Mouse (Mus musculus) kidney, postnatal 0 days (tissue): ENCODE data around the gene Ptgdr2. TPM values are rescaled to one million over a fixed set of nuclear protein-coding genes. Genes with fewer than 3 reads are reported as not detected.
A peak's percentile ranks its signal among the peaks of the same experiment; 100 is the strongest.

Source experiments
- ATAC-seq: fragments of 200-750 bp; cut with Nextera tagmentation; replicated peaks from 2 replicates; pipeline ENCODE4 v1.8.0; 2017; ENCODE audit warnings: low read depth, moderate number of reproducible peaks, moderate TSS enrichment, moderate library complexity; ENCODE audit not compliant: low FRiP score
- DNase-seq: peaks from one replicate; pipeline ENCODE4 v3.0.0-alpha.2; 2016; ENCODE audit warnings: low spot score
- H3K27ac ChIP-seq: fragments of 300-500 bp; sonication (generic); 2 replicates; pipeline ENCODE4 v1.5.1; 2014; ENCODE audit warnings: mild to moderate bottlenecking
- H3K27me3 ChIP-seq: fragments of 300-500 bp; sonication (generic); 2 replicates; pipeline ENCODE4 v1.6.1; 2014; ENCODE audit warnings: low read length, mixed read lengths; ENCODE audit not compliant: insufficient read depth
- H3K36me3 ChIP-seq: fragments of 300-500 bp; sonication (generic); 2 replicates; pipeline ENCODE4 v1.6.1; 2014; ENCODE audit warnings: low read length, mixed read lengths; ENCODE audit not compliant: insufficient read depth
- H3K4me1 ChIP-seq: fragments of 300-500 bp; sonication (generic); replicated peaks from 2 replicates; pipeline ENCODE4 v1.6.1; 2014; ENCODE audit warnings: antibody characterized with exemption, low read length, mixed read lengths; ENCODE audit not compliant: insufficient read depth
- H3K4me2 ChIP-seq: fragments of 300-500 bp; sonication (generic); 2 replicates; pipeline ENCODE4 v1.6.1; 2014; ENCODE audit warnings: mild to moderate bottlenecking, low read length, moderate library complexity, mixed read lengths
- H3K4me3 ChIP-seq: fragments of 300-500 bp; sonication (generic); replicated peaks from 2 replicates; pipeline ENCODE4 v1.5.1; 2014; ENCODE audit warnings: low read depth, low read length
- H3K9ac ChIP-seq: fragments of 300-500 bp; sonication (generic); 2 replicates; pipeline ENCODE4 v1.6.1; 2014; ENCODE audit warnings: low read depth, low read length
- H3K9me3 ChIP-seq: fragments of 300-500 bp; sonication (generic); replicated peaks from 2 replicates; pipeline ENCODE4 v1.6.1; 2016; ENCODE audit warnings: low read length, inconsistent platforms, mixed read lengths
- CTCF ChIP-seq: IDR thresholded peaks from 2 replicates; pipeline ENCODE4 v1.5.1; 2016; ENCODE audit warnings: antibody characterized with exemption, low read depth, mild to moderate bottlenecking, moderate library complexity
- WGBS: fragments of 180-500 bp; shearing (Covaris S2); extraction: QIAGEN DNeasy Blood & Tissue Kit; methylation state at CpG from one replicate; pipeline ENCODE4 v1.1.7; 2014; 5-methylcytosine and 5-hydroxymethylcytosine counted together
- polyA plus RNA-seq: library from polyadenylated mRNA; unstranded; fragments of >200 nt; fragmentation: Nextera tagmentation; extraction: Ambion mirVana; gene quantifications from 2 replicates; pipeline ENCODE4 v1.2.1, GENCODE M21; 2015

Ptgdr2 gene
- polyA plus RNA-seq, 1 experiment from 2014 or later, result not detected

DNA sequence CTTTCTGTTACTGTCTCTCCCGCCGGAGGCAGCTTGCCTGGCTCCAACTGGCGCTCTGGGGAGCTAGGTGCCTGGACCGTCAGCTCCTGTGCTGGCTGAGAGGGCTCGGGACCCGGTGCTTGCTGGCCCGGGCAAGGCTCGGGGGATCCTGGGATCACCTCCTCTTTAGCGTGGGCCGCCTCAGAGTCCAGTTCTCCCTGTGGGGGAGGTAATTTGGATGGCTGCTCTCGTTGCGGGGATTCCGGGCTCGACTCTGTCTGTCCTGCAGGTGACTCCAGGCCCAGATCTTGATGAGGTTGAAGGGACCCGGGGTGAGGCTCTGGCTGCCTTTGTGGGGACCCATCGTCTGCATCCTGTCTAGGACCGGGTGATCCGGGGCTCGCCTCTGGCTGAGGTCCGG, 11.5 kb downstream of the Ptgdr2 start:
- DNase-seq (no peak), ATAC-seq (0 out of 2 replicates have a peak, but pooled peaks have one; percentile 0)
- H3K27ac ChIP-seq, result 0 out of 2 replicates have a peak overlapping the region, but pooled peaks have one; percentile 57
- H3K9me3 ChIP-seq, result no peaks in the 10 kb centered on the region
- peaks cover 15% of the 10 kb centered on the region for H3K4me1 ChIP-seq
- H3K4me2 ChIP-seq, result peak overlapping the region; percentile 81
- H3K27me3 ChIP-seq, result no peaks in the 10 kb centered on the region
- TF ChIP-seq CTCF, result no peak
- H3K9ac ChIP-seq, result peak overlapping the region; percentile 84
- H3K36me3 ChIP-seq, result peaks cover 17% of the 10 kb centered on the region
- under 1% methylated on average over 20 of the region's 20 CpGs for WGBS
- H3K4me3 ChIP-seq, result peak overlapping the region; percentile 72

DNA sequence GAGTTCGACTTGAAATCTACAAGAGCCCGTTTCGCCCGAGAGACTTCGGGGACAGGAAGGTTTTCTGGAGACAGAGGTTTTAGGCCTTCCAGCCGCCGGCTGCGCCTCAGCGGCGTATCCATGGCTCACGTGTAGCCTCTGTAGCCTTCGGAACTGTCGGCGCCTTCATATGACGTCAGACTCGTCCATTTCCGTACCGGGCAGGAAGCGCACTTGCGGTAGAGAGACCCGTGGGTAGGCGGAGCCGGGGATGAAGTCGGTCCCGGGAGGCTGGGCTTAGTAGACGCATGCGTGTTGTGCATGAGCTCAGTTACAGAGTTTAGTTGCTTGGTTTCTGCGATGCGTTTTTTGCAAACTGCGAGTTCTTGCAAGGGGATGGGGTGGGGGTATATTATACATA, 12.2 kb downstream of the Ptgdr2 start, which contains the start of gene Ccdc86:
Gene Ccdc86 (minus strand): TSS at position 155 of the 400 bp plus-strand sequence.
- Histone ChIP-seq H3K9me3 (no peaks in the 10 kb centered on the region), H3K36me3 (peaks cover 10% of the 10 kb centered on the region), H3K4me1 (peaks cover 15% of the 10 kb centered on the region), H3K27me3 (no peaks in the 10 kb centered on the region), H3K4me3 (peak within 1 kb of the TSS; percentile 72), H3K27ac (peak within 1 kb of the TSS; percentile 57; the same call in 1 of the 2 replicates), H3K9ac (peak within 1 kb of the TSS; percentile 84), H3K4me2 (peak within 1 kb of the TSS; percentile 81)
- no peak for TF ChIP-seq CTCF
- under 1% methylated on average over 30 of the region's 30 CpGs for WGBS
- DNase-seq (peak; percentile 100), ATAC-seq (peak; percentile 98)

DNA sequence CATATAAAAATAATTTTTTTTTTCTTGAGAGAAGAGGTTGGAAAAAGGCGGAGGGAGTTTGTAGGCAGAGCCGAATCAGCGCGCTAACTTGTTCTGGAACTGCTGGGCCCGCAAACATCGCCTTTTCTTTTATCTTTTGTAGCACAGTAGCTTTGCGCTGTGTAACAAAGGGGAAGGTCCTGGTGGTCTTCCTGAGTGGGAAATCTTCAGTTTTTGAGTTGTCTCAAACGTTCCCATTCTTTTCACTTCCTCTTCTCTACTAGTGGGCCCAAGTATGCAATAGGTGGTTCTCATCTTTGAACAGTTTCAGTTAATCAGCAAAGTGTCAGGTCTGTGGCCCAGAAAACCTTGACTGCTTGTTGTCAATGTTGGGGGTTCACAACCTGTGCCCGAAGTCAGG, 12.6 kb downstream of the Ptgdr2 start:
- ATAC-seq (no peak), DNase-seq (no peak)
- H3K4me2 ChIP-seq, result peak overlapping the region; percentile 52
- WGBS, result 28% methylated on average over 9 of the region's 9 CpGs
- no peak for TF ChIP-seq CTCF
- no peak overlapping the region; the same call in 1 of the 2 replicates for H3K27ac ChIP-seq
- H3K4me1 ChIP-seq, result peaks cover 15% of the 10 kb centered on the region
- H3K9ac ChIP-seq, result peak overlapping the region; percentile 47; the same call in 1 of the 2 replicates
- no peaks in the 10 kb centered on the region for H3K9me3 ChIP-seq
- 0 out of 2 replicates have a peak, but pooled peaks cover 6% of the 10 kb centered on the region for H3K36me3 ChIP-seq
- H3K4me3 ChIP-seq, result peak overlapping the region; percentile 17
- H3K27me3 ChIP-seq, result no peaks in the 10 kb centered on the region

DNA sequence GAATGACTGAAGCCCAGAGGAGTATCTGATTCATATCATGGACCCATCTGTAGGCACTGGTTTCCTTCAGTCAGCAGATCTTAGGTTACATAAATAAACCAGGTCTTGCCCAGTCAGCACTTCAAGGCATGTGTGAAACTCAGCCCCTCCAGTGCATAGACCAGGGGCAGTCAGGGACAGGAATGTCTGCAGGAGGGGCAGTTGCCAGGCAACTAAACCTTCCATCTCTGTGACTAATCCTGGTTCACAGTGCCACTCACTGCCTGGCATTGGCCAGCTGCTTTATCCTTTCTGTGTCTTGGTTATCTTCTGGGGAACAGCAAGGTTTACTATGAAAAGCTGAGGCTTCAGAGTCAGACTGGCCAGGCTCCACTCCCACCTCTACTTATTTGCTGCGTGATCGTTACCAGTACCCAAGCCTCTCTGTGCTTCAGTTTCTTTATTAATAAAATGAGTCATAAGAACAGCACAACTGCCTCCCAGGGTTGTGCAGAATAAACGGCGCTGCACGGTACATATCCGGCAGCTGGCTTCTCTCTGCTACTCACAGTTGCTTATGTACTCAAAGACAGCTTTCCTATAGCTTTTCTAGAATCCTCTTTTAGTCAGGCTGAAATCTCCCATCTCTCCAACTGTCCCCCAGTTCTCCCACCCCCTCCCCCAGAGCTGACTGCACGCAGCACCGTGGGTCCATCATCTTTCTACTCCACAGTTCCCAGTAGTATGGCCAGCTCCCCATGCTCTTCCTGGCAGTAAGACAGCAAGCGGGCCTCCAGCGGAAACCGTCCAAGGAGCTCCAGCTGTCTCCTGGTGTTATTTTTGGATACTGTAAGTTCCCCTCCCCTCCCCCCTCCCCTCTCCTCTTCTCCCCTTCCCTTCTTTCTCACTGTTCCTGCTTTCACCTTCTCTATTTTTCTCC, 15.3 kb downstream of the Ptgdr2 start:
- whole genome bisulfite sequencing, result 47% methylated on average over 11 of the region's 11 CpGs
- Histone ChIP-seq H3K4me1 (peaks cover 8% of the 10 kb centered on the region), H3K9me3 (no peaks in the 10 kb centered on the region), H3K27ac (peak overlapping the region; percentile 72), H3K4me2 (peak overlapping the region; percentile 2; the same call in 1 of the 2 replicates), H3K27me3 (no peaks in the 10 kb centered on the region), H3K4me3 (no peak overlapping the region), H3K36me3 (no peaks in the 10 kb centered on the region), H3K9ac (no peak overlapping the region)
- ATAC-seq (peak; percentile 55), DNase-seq (peak; percentile 78)
- no peak for TF ChIP-seq CTCF

DNA sequence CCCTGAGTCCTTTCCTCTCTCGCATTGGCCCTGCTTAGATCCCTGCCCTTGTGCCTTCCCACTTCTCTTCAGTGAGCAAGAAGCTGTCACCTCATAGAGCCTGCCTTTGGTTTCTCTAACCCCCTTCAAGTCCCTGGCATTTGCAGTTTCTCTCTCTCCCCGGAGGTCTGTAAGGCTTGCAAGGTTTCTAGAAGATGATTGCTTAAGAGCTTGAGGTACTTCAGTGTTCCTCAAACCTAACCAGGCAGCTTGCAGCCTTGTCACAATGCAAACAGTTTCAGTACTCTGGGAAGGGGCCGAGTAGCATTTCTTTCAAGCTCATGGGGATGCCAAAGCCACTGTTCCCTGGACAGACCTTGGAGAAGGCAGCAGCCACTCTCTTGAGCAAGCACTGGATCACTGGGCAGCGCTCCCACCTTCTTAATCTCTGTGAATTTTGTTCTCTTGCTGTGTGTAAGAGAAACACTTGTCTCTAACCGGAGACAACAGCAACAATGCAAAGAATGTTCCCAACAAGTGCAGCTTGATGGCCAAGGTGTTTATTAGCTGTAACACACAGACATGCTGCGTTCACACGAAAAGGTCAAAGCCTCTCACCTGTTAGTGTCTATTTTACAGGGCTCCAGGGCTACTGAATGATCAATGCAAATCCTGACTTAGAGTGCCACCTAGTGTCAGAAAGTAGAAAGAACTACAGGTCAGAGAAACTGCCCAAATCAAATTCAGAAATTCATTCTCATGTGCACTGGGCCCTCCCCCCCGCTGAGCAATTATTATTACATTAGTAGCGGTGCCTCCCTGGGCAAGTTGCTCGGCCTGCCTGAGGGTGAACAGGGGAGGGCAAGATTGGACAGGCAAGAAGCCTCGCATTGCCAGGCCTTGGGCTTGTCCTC, 22.4 kb downstream of the Ptgdr2 start:
- 31% methylated on average over 11 of the region's 11 CpGs for WGBS
- Histone ChIP-seq H3K27ac (no peak overlapping the region), H3K4me2 (no peak overlapping the region), H3K9me3 (no peaks in the 10 kb centered on the region), H3K4me1 (no peaks in the 10 kb centered on the region), H3K9ac (no peak overlapping the region), H3K27me3 (no peaks in the 10 kb centered on the region), H3K4me3 (no peak overlapping the region), H3K36me3 (no peaks in the 10 kb centered on the region)
- TF ChIP-seq CTCF, result peak; percentile 88
- DNase-seq, result peak; percentile 82
- ATAC-seq, result peak; percentile 46

DNA sequence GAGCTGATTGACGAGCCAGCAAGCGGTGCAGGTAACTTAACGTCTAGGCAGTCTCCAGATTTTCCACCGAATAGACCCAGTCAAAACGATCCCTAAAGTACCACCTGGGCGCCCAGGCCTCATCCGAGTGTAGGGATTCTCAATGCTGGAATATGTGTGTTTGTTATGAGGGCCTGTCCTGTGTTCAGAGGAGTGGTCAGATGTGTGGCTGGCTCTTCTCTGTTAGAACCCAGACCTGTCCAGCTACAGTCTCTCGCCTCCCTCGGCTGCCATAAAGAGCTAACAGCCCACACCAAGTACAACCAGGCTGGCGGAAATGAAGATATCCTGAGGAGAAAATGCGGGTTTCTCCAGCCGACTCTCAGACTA, 23.0 kb downstream of the Ptgdr2 start:
- no peaks in the 10 kb centered on the region for H3K27me3 ChIP-seq
- DNase-seq (no peak), ATAC-seq (no peak; the same call in 1 of the 2 replicates)
- H3K9me3 ChIP-seq, result no peaks in the 10 kb centered on the region
- H3K4me3 ChIP-seq, result no peak overlapping the region
- no peak for TF ChIP-seq CTCF
- 47% methylated on average over 12 of the region's 12 CpGs for WGBS
- H3K4me2 ChIP-seq, result no peak overlapping the region
- H3K36me3 ChIP-seq, result no peaks in the 10 kb centered on the region
- H3K27ac ChIP-seq, result no peak overlapping the region
- H3K9ac ChIP-seq, result no peak overlapping the region
- no peaks in the 10 kb centered on the region for H3K4me1 ChIP-seq
